ENCODE assay signal across 13 mouse cellular contexts in the genomic region with DNA sequence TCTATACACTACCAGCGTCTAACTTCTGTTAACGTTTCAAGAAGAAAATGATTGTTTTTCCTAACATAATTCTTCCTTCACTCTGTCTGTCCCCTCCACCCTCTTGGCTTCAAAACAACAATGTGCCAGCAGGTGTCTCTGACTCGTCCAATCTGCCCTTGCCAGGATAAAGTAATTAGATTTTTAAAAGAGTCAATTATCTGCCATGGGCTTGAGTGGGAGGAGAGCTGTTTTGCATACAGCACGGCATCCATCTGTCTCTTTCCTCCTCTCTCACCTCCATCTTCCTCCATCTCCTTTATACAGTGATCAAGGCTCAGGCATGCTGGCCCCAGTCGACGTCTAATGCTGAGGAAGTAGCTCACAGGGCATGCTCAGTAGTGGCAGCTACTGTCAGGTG.
DNase-seq lines count a peak whose midpoint lies in the region; ATAC-seq and TF ChIP-seq lines count a peak whose summit lies in the region.
"Had no signal": no experiment of that assay in that cellular context is flagged by ENCODE, and none has a peak within 500 bp of the region (broad histone marks: within the 10 kb centered on the region; RNA-seq: fewer than 3 reads in every experiment).

No protein-coding gene starts in this region.

- H3K36me3 ChIP-seq in heart, embryonic 14.5 days (ENCODE audit: control insufficient read depth, insufficient read depth, low read length): peaks cover 10% of the 10 kb centered on the region; the same call in 1 of the 2 replicates
- H3K36me3 ChIP-seq in heart, adult 2 months (ENCODE audit: control insufficient read depth, insufficient read depth, low read length): no peaks in the 10 kb centered on the region
- no peaks in the 10 kb centered on the region for H3K36me3 ChIP-seq in hindbrain, embryonic 14.5 days (replicated peaks; ENCODE audit: control insufficient read depth, insufficient read depth)
- no peaks in the 10 kb centered on the region for H3K36me3 ChIP-seq in lung, embryonic 16.5 days (ENCODE audit: control insufficient read depth, insufficient read depth, low read length)
- H3K36me3 ChIP-seq: embryonic facial prominence, embryonic 15.5 days; liver, embryonic 12.5 days; midbrain, embryonic 12.5 days had no signal

- intact Hi-C loops in heart, adult 2 months (cut with DNase I): no loop called here

- no peaks in the 10 kb centered on the region for H3K79me2 ChIP-seq in heart, adult 2 months (replicated peaks; ENCODE audit: control insufficient read depth, insufficient read depth, low read length)

- no peak for ATAC-seq in heart, embryonic 14.5 days (ENCODE audit: insufficient number of reproducible peaks, insufficient read depth, low FRiP score, low read depth)
- peak; percentile 69 for ATAC-seq in hindbrain, embryonic 14.5 days (ENCODE audit: low FRiP score)
- ATAC-seq in lung, embryonic 16.5 days (ENCODE audit: low read depth): peak; percentile 39
- ATAC-seq: liver, embryonic 12.5 days had no signal

- WGBS in heart, embryonic 14.5 days: 39% methylated on average over 6 of the region's 6 CpGs
- 51% methylated on average over 6 of the region's 6 CpGs for WGBS in heart, adult 2 months
- WGBS in hindbrain, embryonic 14.5 days: 38% methylated on average over 6 of the region's 6 CpGs
- 33% methylated on average over 6 of the region's 6 CpGs for WGBS in lung, embryonic 16.5 days

- TF ChIP-seq POLR2A in heart, adult 2 months (IDR thresholded peaks at IDR 0.05; ENCODE audit: insufficient read depth, low read depth, low read length): no peak

- H3K4me1 ChIP-seq in heart, embryonic 14.5 days (ENCODE audit: control insufficient read depth in 2 of 2, insufficient read depth in 2 of 2, low read length in 2 of 2): peaks cover 33 to 44% of the 10 kb centered on the region in 2 experiments
- H3K4me1 ChIP-seq in heart, adult 2 months (ENCODE audit: control insufficient read depth, insufficient read depth, low read length): no peaks in the 10 kb centered on the region
- no peaks in the 10 kb centered on the region; the same call in 1 of the 2 replicates for H3K4me1 ChIP-seq in hindbrain, embryonic 14.5 days (replicated peaks; ENCODE audit: control insufficient read depth, insufficient read depth, low read length)
- H3K4me1 ChIP-seq in lung, embryonic 16.5 days (replicated peaks; ENCODE audit: control insufficient read depth, insufficient read depth, low read length): peaks cover 15% of the 10 kb centered on the region
- H3K4me1 ChIP-seq: liver, embryonic 12.5 days had no signal

- H3K9ac ChIP-seq in heart, embryonic 14.5 days (ENCODE audit: low read length): 0 out of 2 replicates have a peak overlapping the region, but pooled peaks have one; percentile 27
- H3K9ac ChIP-seq in heart, adult 2 months (ENCODE audit: low read depth, low read length): no peak overlapping the region
- no peak overlapping the region for H3K9ac ChIP-seq in hindbrain, embryonic 14.5 days
- no peak overlapping the region for H3K9ac ChIP-seq in lung, embryonic 16.5 days (ENCODE audit: low read length)
- H3K9ac ChIP-seq: embryonic facial prominence, embryonic 15.5 days; liver, embryonic 12.5 days; midbrain, embryonic 12.5 days had no signal

- TF ChIP-seq CTCF in heart, adult 2 months (IDR thresholded peaks at IDR 0.05): no peak

- peaks cover 6% of the 10 kb centered on the region; the same call in 1 of the 2 replicates for H3K27me3 ChIP-seq in heart, embryonic 14.5 days (ENCODE audit: control insufficient read depth, insufficient read depth, low read length)
- H3K27me3 ChIP-seq in heart, adult 2 months (ENCODE audit: control insufficient read depth, insufficient read depth, low read length): no peaks in the 10 kb centered on the region
- H3K27me3 ChIP-seq in hindbrain, embryonic 14.5 days (ENCODE audit: control insufficient read depth, insufficient read depth, low read length): no peaks in the 10 kb centered on the region
- H3K27me3 ChIP-seq in lung, embryonic 16.5 days (ENCODE audit: control insufficient read depth, insufficient read depth, low read depth, low read length): no peaks in the 10 kb centered on the region
- H3K27me3 ChIP-seq: embryonic facial prominence, embryonic 15.5 days had no signal

- no peak overlapping the region for H3K4me3 ChIP-seq in heart, embryonic 14.5 days (ENCODE audit: control insufficient read depth in 1 of 2, insufficient read depth in 1 of 2, low read depth in 1 of 2, low read length in 2 of 2)
- no peak overlapping the region for H3K4me3 ChIP-seq in heart, adult 2 months
- H3K4me3 ChIP-seq in hindbrain, embryonic 14.5 days (replicated peaks; ENCODE audit: low read length): no peak overlapping the region
- no peak overlapping the region for H3K4me3 ChIP-seq in lung, embryonic 16.5 days (ENCODE audit: low read length)
- H3K4me3 ChIP-seq: embryonic facial prominence, embryonic 15.5 days; liver, embryonic 12.5 days; midbrain, embryonic 12.5 days had no signal

- H3K9me3 ChIP-seq in heart, embryonic 14.5 days (ENCODE audit: control insufficient read depth, low read length): no peaks in the 10 kb centered on the region
- H3K9me3 ChIP-seq in hindbrain, embryonic 14.5 days (ENCODE audit: control insufficient read depth, low read length): no peaks in the 10 kb centered on the region
- no peaks in the 10 kb centered on the region for H3K9me3 ChIP-seq in lung, embryonic 16.5 days (ENCODE audit: control insufficient read depth, low read length)
- H3K9me3 ChIP-seq: embryonic facial prominence, embryonic 15.5 days; liver, embryonic 12.5 days; midbrain, embryonic 12.5 days had no signal

- DNase-seq in heart, adult 2 months: no peak
- peak; percentile 43 for DNase-seq in Muller cell, postnatal 12 days (ENCODE audit: inconsistent ontology term)
- DNase-seq in hindbrain, embryonic 14.5 days (ENCODE audit: low spot score): no peak
- DNase-seq in MN1 (ENCODE audit: low spot score): no peak
- DNase-seq in gastrocnemius, adult 18-20 months (ENCODE audit: low spot score): no peak
- DNase-seq: cerebellum, postnatal 36 days; right cerebral cortex, adult 18-20 months; thymus, postnatal 25 days had no signal

- H3K27ac ChIP-seq in heart, embryonic 14.5 days (replicated peaks in 1 of 2; ENCODE audit: control insufficient read depth in 1 of 2, insufficient read depth in 1 of 2, low read depth in 2 of 2, low read length in 2 of 2): peak overlapping the region; percentile 29 to 83; a peak in 2 of 4 replicates
- no peak overlapping the region for H3K27ac ChIP-seq in heart, adult 2 months
- no peak overlapping the region for H3K27ac ChIP-seq in hindbrain, embryonic 14.5 days
- no peak overlapping the region for H3K27ac ChIP-seq in lung, embryonic 16.5 days (ENCODE audit: low read length)
- H3K27ac ChIP-seq: embryonic facial prominence, embryonic 15.5 days; liver, embryonic 12.5 days; midbrain, embryonic 12.5 days had no signal

- no peak for TF ChIP-seq EP300 in heart, adult 2 months (IDR thresholded peaks at IDR 0.05; ENCODE audit: insufficient read depth, low read depth, low read length)

- peak overlapping the region; percentile 31 for H3K4me2 ChIP-seq in heart, embryonic 14.5 days (ENCODE audit: low read length)
- H3K4me2 ChIP-seq in hindbrain, embryonic 14.5 days (replicated peaks): no peak overlapping the region
- no peak overlapping the region for H3K4me2 ChIP-seq in lung, embryonic 16.5 days (ENCODE audit: low read depth, low read length)
- H3K4me2 ChIP-seq: embryonic facial prominence, embryonic 15.5 days; liver, embryonic 12.5 days; midbrain, embryonic 12.5 days had no signal

Comparison
In these comparisons a context has a peak if more than half of its experiments do, and no peak if none do; other contexts are left out.
1. H3K27ac ChIP-seq: peak in heart, embryonic 14.5 days (2 of 2); none in heart, adult 2 months (single experiment), hindbrain, embryonic 14.5 days (single experiment) and lung, embryonic 16.5 days (single experiment).